Mouse (Mus musculus) Muller cell, postnatal 12 days (primary cell): ENCODE results near the gene 1700008O03Rik.

Experiments used
- DNase-seq: peaks from one replicate; pipeline ENCODE4 v3.0.0-alpha.2; 2015; ENCODE audit errors: inconsistent ontology term

1700008O03Rik gene

GRCm38 (mm10) chr7:44375793-44376192 is 9.8 kb downstream of the 1700008O03Rik start:
- DNase-seq: no peak

- DNase-seq: no peak
These were observed 10.4 kb downstream of the 1700008O03Rik start for GRCm38 (mm10) chr7:44375207-44375606.

GRCm38 (mm10) chr7:44374756-44375155 is 10.9 kb downstream of the 1700008O03Rik start:
- no peak for DNase-seq

- peak; percentile 88 for DNase-seq
These were observed 11.5 kb downstream of the 1700008O03Rik start for GRCm38 (mm10) chr7:44373889-44374652.

GRCm38 (mm10) chr7:44373460-44373859 is 12.2 kb downstream of the 1700008O03Rik start:
- no peak for DNase-seq

- DNase-seq: no peak
These were observed 12.9 kb downstream of the 1700008O03Rik start for GRCm38 (mm10) chr7:44372678-44373077.

GRCm38 (mm10) chr7:44360792-44361301 is 24.8 kb downstream of the 1700008O03Rik start:
- DNase-seq: no peak

- DNase-seq: peak; percentile 95
These were observed 25.5 kb downstream of the 1700008O03Rik start for GRCm38 (mm10) chr7:44359908-44360672.

GRCm38 (mm10) chr7:44358886-44359654 is 26.6 kb downstream of the 1700008O03Rik start:
- DNase-seq: no peak

GRCm38 (mm10) chr7:44358012-44358411 is 27.6 kb downstream of the 1700008O03Rik start:
- DNase-seq: no peak

GRCm38 (mm10) chr7:44357531-44357930 is 28.1 kb downstream of the 1700008O03Rik start:
- no peak for DNase-seq

- DNase-seq: no peak
These were observed 28.8 kb downstream of the 1700008O03Rik start for GRCm38 (mm10) chr7:44356590-44357481.

GRCm38 (mm10) chr7:44355411-44355810 is 30.2 kb downstream of the 1700008O03Rik start:
- DNase-seq: no peak

GRCm38 (mm10) chr7:44353601-44354340 is 31.8 kb downstream of the 1700008O03Rik start:
- DNase-seq: no peak

GRCm38 (mm10) chr7:44352750-44353600 is 32.6 kb downstream of the 1700008O03Rik start:
- DNase-seq: no peak

GRCm38 (mm10) chr7:44351881-44352749 is 33.5 kb downstream of the 1700008O03Rik start:
- no peak for DNase-seq

GRCm38 (mm10) chr7:44350957-44351711 is 34.5 kb downstream of the 1700008O03Rik start:
- DNase-seq: peak; percentile 86
